Mouse (Mus musculus) telencephalon, adult 2 months (tissue): ENCODE measurements around the gene Btbd35f15.
"Not testable (repeated sequence)": the region's sequence is repeated elsewhere in the genome, so short reads cannot be mapped to it uniquely, and the experiment has no call there.

ENCODE experiments used
- DNase-seq: peaks from one replicate; pipeline ENCODE4 v3.0.0-alpha.2; 2011; ENCODE audit warnings: low read depth, low spot score

Btbd35f15 gene

GRCm38 (mm10) chrX:33577214-33577613, at the start of gene Btbd35f15:
Btbd35f15 (minus strand) TSS chrX:33577314.
- not testable (repeated sequence) for DNase-seq
